Mouse (Mus musculus): ENCODE results near the gene Prickle2. TPM values are rescaled to one million over a fixed set of nuclear protein-coding genes. Genes with fewer than 3 reads are reported as not detected.

Gene Prickle2
- total and polyA plus RNA-seq, 2 experiments from 2014 or later = 10.9 to 27.4 TPM

- Histone ChIP-seq H3K27ac (ENCODE audit: low read depth, low read length) (no peak overlapping the region), H3K4me2 (ENCODE audit: low read depth, low read length, poor library complexity, severe bottlenecking) (no peak overlapping the region), H3K27me3 (ENCODE audit: insufficient read depth, low read length) (no peaks in the 10 kb centered on the region), H3K4me1 (ENCODE audit: insufficient read depth, low read length) (no peaks in the 10 kb centered on the region), H3K4me3 (ENCODE audit: low read depth, low read length) (no peak overlapping the region), H3K9me3 (ENCODE audit: low read length) (no peaks in the 10 kb centered on the region), H3K9ac (replicated peaks; ENCODE audit: low read length, poor library complexity, severe bottlenecking) (no peak overlapping the region), H3K36me3 (ENCODE audit: insufficient read depth, low read length) (no peaks in the 10 kb centered on the region)
- no peak for DNase-seq (ENCODE audit: low spot score)
- no peak for ATAC-seq (ENCODE audit: low FRiP score)
- 82% methylated on average over 8 of the region's 8 CpGs for WGBS
- TF ChIP-seq CTCF (IDR thresholded peaks at IDR 0.05) = no peak
These were observed 156.7 kb downstream of the Prickle2 start for GRCm38 (mm10) chr6:92549246-92549645.

GRCm38 (mm10) chr6:92545204-92545603, 160.8 kb downstream of the Prickle2 start:
- DNase-seq (ENCODE audit: low spot score) (peak; percentile 21), ATAC-seq (ENCODE audit: low FRiP score) (no peak)
- no peak for TF ChIP-seq CTCF (IDR thresholded peaks at IDR 0.05)
- no peaks in the 10 kb centered on the region for H3K4me1 ChIP-seq (ENCODE audit: insufficient read depth, low read length)
- no peaks in the 10 kb centered on the region for H3K9me3 ChIP-seq (ENCODE audit: low read length)
- H3K9ac ChIP-seq (replicated peaks; ENCODE audit: low read length, poor library complexity, severe bottlenecking) = no peak overlapping the region
- H3K27ac ChIP-seq (ENCODE audit: low read depth, low read length) = no peak overlapping the region
- no peaks in the 10 kb centered on the region for H3K36me3 ChIP-seq (ENCODE audit: insufficient read depth, low read length)
- no peaks in the 10 kb centered on the region for H3K27me3 ChIP-seq (ENCODE audit: insufficient read depth, low read length)
- H3K4me3 ChIP-seq (ENCODE audit: low read depth, low read length) = no peak overlapping the region
- no peak overlapping the region for H3K4me2 ChIP-seq (ENCODE audit: low read depth, low read length, poor library complexity, severe bottlenecking)
- WGBS = 80% methylated on average over 2 of the region's 2 CpGs

DNA sequence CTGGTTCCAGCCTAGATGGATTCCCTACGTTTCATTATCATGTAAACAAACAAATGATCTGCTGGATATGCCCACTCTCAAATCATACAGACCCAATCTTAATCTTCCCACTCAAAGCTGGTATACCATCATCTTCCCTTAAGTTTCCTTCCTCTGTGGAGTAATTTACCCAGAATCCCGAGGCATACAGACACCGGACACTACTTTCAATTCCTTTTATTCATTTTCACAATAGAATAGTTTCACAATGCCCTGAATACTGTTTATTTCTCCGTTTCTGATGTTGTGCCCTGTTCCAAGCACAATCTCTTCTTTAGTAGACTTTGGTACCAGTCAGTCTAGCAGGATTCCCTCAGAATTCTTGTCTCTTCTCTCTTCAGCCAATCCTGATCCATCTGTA, 162.1 kb downstream of the Prickle2 start:
- Histone ChIP-seq H3K9ac (replicated peaks; ENCODE audit: low read length, poor library complexity, severe bottlenecking) (no peak overlapping the region), H3K27ac (ENCODE audit: low read depth, low read length) (no peak overlapping the region), H3K4me2 (ENCODE audit: low read depth, low read length, poor library complexity, severe bottlenecking) (no peak overlapping the region), H3K36me3 (ENCODE audit: insufficient read depth, low read length) (no peaks in the 10 kb centered on the region), H3K27me3 (ENCODE audit: insufficient read depth, low read length) (no peaks in the 10 kb centered on the region), H3K4me3 (ENCODE audit: low read depth, low read length) (no peak overlapping the region), H3K4me1 (ENCODE audit: insufficient read depth, low read length) (no peaks in the 10 kb centered on the region), H3K9me3 (ENCODE audit: low read length) (no peaks in the 10 kb centered on the region)
- no peak for DNase-seq (ENCODE audit: low spot score)
- no peak for ATAC-seq (ENCODE audit: low FRiP score)
- TF ChIP-seq CTCF (IDR thresholded peaks at IDR 0.05) = no peak
- 89% methylated on average over 4 of the region's 4 CpGs for WGBS

GRCm38 (mm10) chr6:92542402-92543101, 163.4 kb downstream of the Prickle2 start:
- H3K27me3 ChIP-seq (ENCODE audit: insufficient read depth, low read length) = no peaks in the 10 kb centered on the region
- no peaks in the 10 kb centered on the region for H3K9me3 ChIP-seq (ENCODE audit: low read length)
- no peaks in the 10 kb centered on the region for H3K36me3 ChIP-seq (ENCODE audit: insufficient read depth, low read length)
- H3K9ac ChIP-seq (replicated peaks; ENCODE audit: low read length, poor library complexity, severe bottlenecking) = no peak overlapping the region
- TF ChIP-seq CTCF (IDR thresholded peaks at IDR 0.05) = no peak
- H3K4me1 ChIP-seq (ENCODE audit: insufficient read depth, low read length) = no peaks in the 10 kb centered on the region
- H3K27ac ChIP-seq (ENCODE audit: low read depth, low read length) = no peak overlapping the region
- DNase-seq (ENCODE audit: low spot score) = no peak
- H3K4me2 ChIP-seq (ENCODE audit: low read depth, low read length, poor library complexity, severe bottlenecking) = no peak overlapping the region
- 72% methylated on average over 5 of the region's 5 CpGs for whole genome bisulfite sequencing
- ATAC-seq (ENCODE audit: low FRiP score) = no peak
- no peak overlapping the region for H3K4me3 ChIP-seq (ENCODE audit: low read depth, low read length)

DNA sequence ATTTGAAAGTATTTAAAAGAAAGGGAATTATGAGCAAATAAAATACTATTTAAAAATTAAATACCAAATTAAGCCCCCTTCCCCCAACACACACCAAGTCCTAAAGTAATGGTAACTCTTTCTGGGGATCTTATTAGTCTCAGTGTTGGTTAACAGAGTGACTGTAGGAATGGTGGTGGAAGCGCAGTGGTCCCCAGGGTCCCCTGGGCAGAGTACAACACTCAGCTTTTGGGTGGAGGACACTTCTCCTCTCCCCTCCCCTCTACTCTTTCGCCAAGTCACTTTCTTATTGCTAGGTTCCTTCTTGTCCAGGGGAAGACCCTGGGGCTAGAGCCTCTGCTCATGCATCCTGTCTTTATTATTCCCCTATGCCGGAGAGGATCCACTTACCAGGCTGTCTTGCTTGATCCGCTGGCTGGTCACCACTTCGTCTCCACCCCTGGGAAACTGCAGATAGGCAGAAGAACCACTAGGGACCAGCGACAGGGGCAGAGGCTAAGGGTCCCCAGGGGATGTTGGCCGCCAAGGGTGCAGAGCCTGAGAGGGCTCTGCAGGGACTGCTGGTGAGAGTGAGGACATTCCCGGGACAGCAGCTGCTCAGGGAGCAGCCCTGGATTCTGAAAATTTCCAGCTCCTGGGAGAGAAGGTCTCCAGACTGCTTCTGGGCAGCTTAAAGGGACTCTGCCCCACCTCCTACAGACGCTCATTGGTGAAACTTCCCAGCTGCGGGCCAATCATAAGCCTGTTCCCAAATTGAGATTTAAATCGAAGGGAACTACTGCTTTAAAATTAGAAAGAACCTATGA, 171.5 kb downstream of the Prickle2 start:
- Histone ChIP-seq H3K4me1 (ENCODE audit: insufficient read depth, low read length) (peaks cover 7% of the 10 kb centered on the region), H3K9ac (replicated peaks; ENCODE audit: low read length, poor library complexity, severe bottlenecking) (peak overlapping the region; percentile 42), H3K36me3 (ENCODE audit: insufficient read depth, low read length) (no peaks in the 10 kb centered on the region), H3K4me3 (ENCODE audit: low read depth, low read length) (peak overlapping the region; percentile 32), H3K27me3 (ENCODE audit: insufficient read depth, low read length) (no peaks in the 10 kb centered on the region), H3K27ac (ENCODE audit: low read depth, low read length) (no peak overlapping the region), H3K4me2 (ENCODE audit: low read depth, low read length, poor library complexity, severe bottlenecking) (peak overlapping the region; percentile 50), H3K9me3 (ENCODE audit: low read length) (no peaks in the 10 kb centered on the region)
- TF ChIP-seq CTCF (IDR thresholded peaks at IDR 0.05) = 0 out of 2 replicates have a peak, but pooled peaks have one; percentile 20
- DNase-seq (ENCODE audit: low spot score) (peak; percentile 57), ATAC-seq (ENCODE audit: low FRiP score) (0 out of 2 replicates have a peak, but pooled peaks have one; percentile 31)
- 14% methylated on average over 11 of the region's 11 CpGs for WGBS
